Mouse (Mus musculus): ENCODE measurements around the gene Ablim1. TPM values are rescaled to one million over a fixed set of nuclear protein-coding genes. Genes with fewer than 3 reads are reported as not detected.
A peak's percentile ranks its signal among the peaks of the same experiment; 100 is the strongest.

Gene Ablim1
- polyA plus RNA-seq, 1 experiment from 2014 or later, result 30.2 TPM

DNA sequence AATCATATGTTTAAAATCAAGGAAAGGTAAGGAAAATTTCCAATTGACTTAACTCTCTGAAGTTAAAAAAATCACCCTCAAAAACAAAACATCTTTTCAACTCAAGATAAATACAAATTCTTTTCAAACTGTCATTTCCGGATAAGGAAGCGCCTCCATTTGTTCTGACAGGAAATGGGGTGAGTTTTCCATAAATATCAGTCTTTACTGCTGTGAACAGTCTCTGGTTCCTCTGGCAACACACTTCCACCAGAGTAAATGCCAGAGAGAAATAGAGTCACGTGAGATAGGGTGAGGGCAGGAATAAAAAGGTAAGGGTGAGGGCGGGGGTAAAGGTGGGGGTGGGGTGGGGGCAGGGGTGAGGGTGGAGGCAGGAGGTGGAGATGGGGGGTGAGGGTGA lies 189.8 kb downstream of the Ablim1 start:
- Histone ChIP-seq H3K4me1 (replicated peaks; ENCODE audit: control insufficient read depth, insufficient read depth, low read length) (no peaks in the 10 kb centered on the region), H3K27ac (ENCODE audit: low read depth) (no peak overlapping the region), H3K9me3 (ENCODE audit: control insufficient read depth, low read length) (no peaks in the 10 kb centered on the region), H3K4me3 (ENCODE audit: low read depth, low read length) (no peak overlapping the region), H3K27me3 (replicated peaks; ENCODE audit: control insufficient read depth, insufficient read depth, low read length) (no peaks in the 10 kb centered on the region), H3K4me2 (ENCODE audit: low read length) (no peak overlapping the region), H3K9ac (ENCODE audit: low read length) (no peak overlapping the region), H3K36me3 (ENCODE audit: control insufficient read depth, insufficient read depth, low read length) (no peaks in the 10 kb centered on the region)
- no peak for DNase-seq (ENCODE audit: low spot score)
- 48% methylated on average over 4 of the region's 4 CpGs for WGBS
- ATAC-seq (replicated peaks; ENCODE audit: low FRiP score, low TSS enrichment, low read depth), result no peak

GRCm38 (mm10) chr19:57124138-57124519 lies 190.6 kb downstream of the Ablim1 start:
- DNase-seq (ENCODE audit: low spot score), result no peak
- Histone ChIP-seq H3K27ac (ENCODE audit: low read depth) (peak overlapping the region; percentile 52; the same call in 1 of the 2 replicates), H3K9ac (ENCODE audit: low read length) (no peak overlapping the region), H3K27me3 (replicated peaks; ENCODE audit: control insufficient read depth, insufficient read depth, low read length) (no peaks in the 10 kb centered on the region), H3K36me3 (ENCODE audit: control insufficient read depth, insufficient read depth, low read length) (no peaks in the 10 kb centered on the region), H3K9me3 (ENCODE audit: control insufficient read depth, low read length) (no peaks in the 10 kb centered on the region), H3K4me1 (replicated peaks; ENCODE audit: control insufficient read depth, insufficient read depth, low read length) (peaks cover 6% of the 10 kb centered on the region), H3K4me3 (ENCODE audit: low read depth, low read length) (no peak overlapping the region), H3K4me2 (ENCODE audit: low read length) (no peak overlapping the region)
- 71% methylated on average over 2 of the region's 2 CpGs for WGBS
- ATAC-seq (replicated peaks; ENCODE audit: low FRiP score, low TSS enrichment, low read depth), result no peak

DNA sequence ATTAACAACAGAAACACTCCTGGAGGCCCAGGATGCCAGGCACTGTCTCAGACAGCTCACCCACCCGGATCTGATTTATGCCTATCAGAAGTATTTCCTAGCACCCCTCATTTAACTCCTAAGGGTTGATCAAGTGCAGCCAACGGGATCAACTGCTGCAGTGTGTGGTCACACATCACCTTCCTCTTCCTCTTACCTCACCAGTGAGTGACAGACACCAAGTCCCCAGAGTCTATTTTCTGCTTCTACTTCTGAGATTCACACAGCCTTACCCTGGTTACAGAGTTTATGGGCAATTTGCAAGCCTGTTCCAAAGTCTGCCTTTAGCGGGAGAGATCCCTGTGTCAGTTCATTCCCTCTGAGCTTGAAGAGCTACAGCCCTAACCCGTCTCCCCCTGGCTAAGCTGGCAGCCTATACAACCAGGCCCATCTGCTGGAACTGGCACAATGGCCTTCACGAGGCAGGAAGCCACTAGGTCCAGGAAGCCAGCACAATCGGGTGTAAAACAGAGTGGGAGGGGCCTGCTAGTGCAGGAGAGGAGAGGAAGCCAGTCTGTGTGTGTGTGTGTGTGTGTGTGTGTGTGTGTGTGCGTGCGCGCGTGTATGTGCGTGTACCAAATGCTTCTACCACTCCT lies 191.1 kb downstream of the Ablim1 start:
- DNase-seq (ENCODE audit: low spot score), result no peak

DNA sequence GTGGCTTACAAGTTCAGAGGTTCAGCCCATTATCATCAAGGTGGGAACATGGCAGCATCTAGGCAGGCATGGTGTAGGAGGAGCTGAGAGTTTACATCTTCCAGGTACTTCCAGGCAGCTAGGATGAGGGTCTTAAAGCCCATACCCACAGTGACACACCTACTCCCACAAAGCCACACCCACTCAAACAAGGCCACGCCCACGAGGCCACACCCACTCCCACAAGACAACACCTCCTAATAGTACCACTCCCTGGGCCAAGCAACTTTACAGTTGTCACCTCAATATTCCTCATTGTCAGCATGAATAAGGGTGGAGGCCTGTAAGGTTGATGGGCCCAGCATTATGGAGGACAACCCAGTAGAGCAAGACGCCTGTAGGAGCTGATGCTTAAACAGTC lies 192.5 kb downstream of the Ablim1 start:
- Histone ChIP-seq H3K9me3 (ENCODE audit: control insufficient read depth, low read length) (no peaks in the 10 kb centered on the region), H3K4me1 (replicated peaks; ENCODE audit: control insufficient read depth, insufficient read depth, low read length) (peaks cover 22% of the 10 kb centered on the region), H3K36me3 (ENCODE audit: control insufficient read depth, insufficient read depth, low read length) (no peaks in the 10 kb centered on the region), H3K4me2 (ENCODE audit: low read length) (no peak overlapping the region), H3K27me3 (replicated peaks; ENCODE audit: control insufficient read depth, insufficient read depth, low read length) (no peaks in the 10 kb centered on the region), H3K4me3 (ENCODE audit: low read depth, low read length) (no peak overlapping the region), H3K27ac (ENCODE audit: low read depth) (no peak overlapping the region), H3K9ac (ENCODE audit: low read length) (no peak overlapping the region)
- DNase-seq (ENCODE audit: low spot score) (no peak), ATAC-seq (replicated peaks; ENCODE audit: low FRiP score, low TSS enrichment, low read depth) (no peak)
- WGBS, result 87% methylated on average over 3 of the region's 3 CpGs

More for the DNA sequence above, 191.1 kb downstream of the Ablim1 start:
- Histone ChIP-seq H3K9me3 (ENCODE audit: control insufficient read depth, low read length) (no peaks in the 10 kb centered on the region), H3K36me3 (ENCODE audit: control insufficient read depth, insufficient read depth, low read length) (no peaks in the 10 kb centered on the region), H3K9ac (ENCODE audit: low read length) (no peak overlapping the region), H3K4me1 (replicated peaks; ENCODE audit: control insufficient read depth, insufficient read depth, low read length) (peaks cover 9% of the 10 kb centered on the region), H3K27ac (ENCODE audit: low read depth) (0 out of 2 replicates have a peak overlapping the region, but pooled peaks have one; percentile 1), H3K27me3 (replicated peaks; ENCODE audit: control insufficient read depth, insufficient read depth, low read length) (no peaks in the 10 kb centered on the region), H3K4me3 (ENCODE audit: low read depth, low read length) (no peak overlapping the region), H3K4me2 (ENCODE audit: low read length) (no peak overlapping the region)
- 65% methylated on average over 11 of the region's 11 CpGs for WGBS
- no peak for ATAC-seq (replicated peaks; ENCODE audit: low FRiP score, low TSS enrichment, low read depth)

GRCm38 (mm10) chr19:57121036-57121435 lies 193.7 kb downstream of the Ablim1 start:
- Histone ChIP-seq H3K9ac (ENCODE audit: low read length) (no peak overlapping the region), H3K9me3 (ENCODE audit: control insufficient read depth, low read length) (no peaks in the 10 kb centered on the region), H3K4me2 (ENCODE audit: low read length) (no peak overlapping the region), H3K36me3 (ENCODE audit: control insufficient read depth, insufficient read depth, low read length) (no peaks in the 10 kb centered on the region), H3K4me3 (ENCODE audit: low read depth, low read length) (no peak overlapping the region), H3K4me1 (replicated peaks; ENCODE audit: control insufficient read depth, insufficient read depth, low read length) (peaks cover 34% of the 10 kb centered on the region), H3K27me3 (replicated peaks; ENCODE audit: control insufficient read depth, insufficient read depth, low read length) (no peaks in the 10 kb centered on the region), H3K27ac (ENCODE audit: low read depth) (no peak overlapping the region)
- DNase-seq (ENCODE audit: low spot score), result no peak
- 84% methylated on average over 4 of the region's 4 CpGs for WGBS
- no peak for ATAC-seq (replicated peaks; ENCODE audit: low FRiP score, low TSS enrichment, low read depth)

DNA sequence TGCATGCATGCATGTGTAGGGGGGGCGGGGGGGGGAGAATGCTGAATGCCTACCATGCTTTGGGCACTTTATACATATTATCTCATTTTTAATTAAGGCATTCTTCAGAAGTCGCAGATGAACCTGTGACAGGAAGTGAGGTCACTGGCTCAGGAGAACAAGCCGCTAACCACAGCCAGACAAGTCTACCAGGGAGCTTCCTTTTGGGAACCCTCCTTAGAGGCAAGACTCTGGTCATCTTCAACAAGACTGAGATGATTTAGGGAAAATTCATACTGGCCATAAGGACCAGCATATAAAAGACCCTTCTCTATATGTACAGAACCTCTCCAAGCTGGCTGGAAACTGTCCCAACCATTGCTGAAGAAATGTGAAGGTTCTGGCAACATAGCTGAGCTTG lies 195.1 kb downstream of the Ablim1 start:
- no peak for ATAC-seq (replicated peaks; ENCODE audit: low FRiP score, low TSS enrichment, low read depth)

GRCm38 (mm10) chr19:57118785-57119565 lies 195.7 kb downstream of the Ablim1 start:
- no peaks in the 10 kb centered on the region for H3K27me3 ChIP-seq (replicated peaks; ENCODE audit: control insufficient read depth, insufficient read depth, low read length)
- ATAC-seq (replicated peaks; ENCODE audit: low FRiP score, low TSS enrichment, low read depth) (peak; percentile 55), DNase-seq (ENCODE audit: low spot score) (peak; percentile 85)
- no peaks in the 10 kb centered on the region for H3K9me3 ChIP-seq (ENCODE audit: control insufficient read depth, low read length)
- H3K27ac ChIP-seq (ENCODE audit: low read depth), result peak overlapping the region; percentile 39
- H3K4me2 ChIP-seq (ENCODE audit: low read length), result peak overlapping the region; percentile 61
- H3K4me1 ChIP-seq (replicated peaks; ENCODE audit: control insufficient read depth, insufficient read depth, low read length), result peaks cover 48% of the 10 kb centered on the region
- no peaks in the 10 kb centered on the region for H3K36me3 ChIP-seq (ENCODE audit: control insufficient read depth, insufficient read depth, low read length)
- peak overlapping the region; percentile 41 for H3K9ac ChIP-seq (ENCODE audit: low read length)
- 24% methylated on average over 22 of the region's 22 CpGs for WGBS
- peak overlapping the region; percentile 39 for H3K4me3 ChIP-seq (ENCODE audit: low read depth, low read length)

More for the DNA sequence above, 195.1 kb downstream of the Ablim1 start:
- peak overlapping the region; percentile 51; the same call in 1 of the 2 replicates for H3K27ac ChIP-seq (ENCODE audit: low read depth)
- no peak overlapping the region for H3K9ac ChIP-seq (ENCODE audit: low read length)
- peaks cover 46% of the 10 kb centered on the region for H3K4me1 ChIP-seq (replicated peaks; ENCODE audit: control insufficient read depth, insufficient read depth, low read length)
- H3K4me2 ChIP-seq (ENCODE audit: low read length), result peak overlapping the region; percentile 61
- H3K4me3 ChIP-seq (ENCODE audit: low read depth, low read length), result no peak overlapping the region
- no peaks in the 10 kb centered on the region for H3K9me3 ChIP-seq (ENCODE audit: control insufficient read depth, low read length)
- H3K27me3 ChIP-seq (replicated peaks; ENCODE audit: control insufficient read depth, insufficient read depth, low read length), result no peaks in the 10 kb centered on the region
- no peaks in the 10 kb centered on the region for H3K36me3 ChIP-seq (ENCODE audit: control insufficient read depth, insufficient read depth, low read length)
- DNase-seq (ENCODE audit: low spot score), result no peak
- WGBS, result 43% methylated on average over 3 of the region's 3 CpGs

DNA sequence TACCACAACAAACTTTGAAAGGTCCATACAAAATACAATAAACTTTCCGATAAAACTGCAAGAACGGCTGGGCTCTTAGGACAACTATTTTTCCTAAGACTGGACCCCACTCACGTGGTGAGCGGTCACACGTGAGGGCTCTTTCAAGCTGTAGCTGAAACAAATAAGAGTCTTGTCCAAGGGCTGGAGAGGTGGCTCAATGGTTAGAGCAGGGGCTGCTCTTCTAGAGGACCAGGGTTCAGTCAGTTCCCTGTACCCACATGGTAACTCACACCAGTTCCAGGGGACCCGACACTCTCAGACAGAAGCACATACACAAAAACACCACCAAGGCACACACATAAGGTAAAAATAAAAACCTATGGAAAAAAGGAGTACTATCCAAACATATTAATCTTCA lies 197.0 kb downstream of the Ablim1 start:
- Histone ChIP-seq H3K9me3 (ENCODE audit: control insufficient read depth, low read length) (no peaks in the 10 kb centered on the region), H3K36me3 (ENCODE audit: control insufficient read depth, insufficient read depth, low read length) (no peaks in the 10 kb centered on the region), H3K27ac (ENCODE audit: low read depth) (no peak overlapping the region), H3K9ac (ENCODE audit: low read length) (no peak overlapping the region), H3K4me1 (replicated peaks; ENCODE audit: control insufficient read depth, insufficient read depth, low read length) (peaks cover 48% of the 10 kb centered on the region), H3K4me3 (ENCODE audit: low read depth, low read length) (peak overlapping the region; percentile 39), H3K27me3 (replicated peaks; ENCODE audit: control insufficient read depth, insufficient read depth, low read length) (no peaks in the 10 kb centered on the region), H3K4me2 (ENCODE audit: low read length) (peak overlapping the region; percentile 61)
- 37% methylated on average over 6 of the region's 6 CpGs for WGBS
- ATAC-seq (replicated peaks; ENCODE audit: low FRiP score, low TSS enrichment, low read depth) (no peak), DNase-seq (ENCODE audit: low spot score) (no peak)
